Mouse (Mus musculus): ENCODE measurements around the gene Slbp.

DNA sequence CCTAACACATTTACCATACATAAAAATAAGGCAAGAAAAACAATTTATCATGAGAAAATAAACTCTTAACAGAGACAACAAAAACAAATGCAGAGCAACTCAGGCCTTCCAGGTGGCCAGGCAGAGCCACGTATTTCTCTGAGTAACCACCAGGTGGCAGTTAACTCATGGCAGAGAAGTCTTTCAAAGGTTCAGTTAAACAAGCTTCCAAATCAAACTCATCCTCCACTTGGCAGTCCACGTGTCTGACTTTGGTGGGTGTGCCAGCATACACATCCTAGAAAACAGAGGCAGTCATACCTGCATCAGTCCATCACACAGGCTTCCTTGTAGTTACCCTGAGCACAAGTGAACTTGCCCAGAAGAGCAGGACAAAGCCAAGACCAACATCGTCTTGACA, 11.7 kb downstream of the Slbp start:
- TF ChIP-seq POLR2A (IDR thresholded peaks at IDR 0.05; ENCODE audit: low read depth, low read length) (no peak), CTCF (IDR thresholded peaks at IDR 0.05; ENCODE audit: extremely low read depth, insufficient read length, insufficient replicate concordance, low read depth, low read length) (peak; percentile 58; the same call in 1 of the 2 replicates)

Data from small intestine, adult 2 months (tissue).